Mouse (Mus musculus) heart, embryonic 14.5 days (tissue): Measurements from ENCODE around the gene Tmem41a. TPM values are rescaled to one million over a fixed set of nuclear protein-coding genes. Genes with fewer than 3 reads are reported as not detected.
"Not testable (repeated sequence)": the region's sequence is repeated elsewhere in the genome, so short reads cannot be mapped to it uniquely, and the experiment has no call there.

ENCODE experiments used
- ATAC-seq: fragments of 200-750 bp; cut with Nextera tagmentation; 2 replicates; pipeline ENCODE4 v1.8.0; 2017; ENCODE audit warnings: low read depth, moderate TSS enrichment; ENCODE audit not compliant: insufficient number of reproducible peaks, insufficient read depth, low FRiP score
- H3K27ac ChIP-seq, 2 experiments: fragments of 200-500 bp in 1 of 2; fragments of 300-500 bp in 1 of 2; sonication (generic) in 1 of 2; replicated peaks in 1 of 2; 2 replicates each; pipeline ENCODE4 v1.5.1; 2012 to 2014; ENCODE audit warnings: low read depth in 2 of 2, low read length in 2 of 2, control low read depth in 1 of 2, mild to moderate bottlenecking in 1 of 2, mixed read lengths in 1 of 2; ENCODE audit not compliant: control insufficient read depth in 1 of 2, insufficient read depth in 1 of 2
- H3K27me3 ChIP-seq: fragments of 300-500 bp; sonication (generic); 2 replicates; pipeline ENCODE4 v1.6.1; 2014; ENCODE audit warnings: mild to moderate bottlenecking, low read length, control low read depth; ENCODE audit not compliant: control insufficient read depth, insufficient read depth
- H3K36me3 ChIP-seq: fragments of 300-500 bp; sonication (generic); 2 replicates; pipeline ENCODE4 v1.6.1; 2014; ENCODE audit warnings: mild to moderate bottlenecking, control low read depth, low read length, mixed read lengths; ENCODE audit not compliant: control insufficient read depth, insufficient read depth
- H3K4me1 ChIP-seq, 2 experiments: fragments of 200-500 bp in 1 of 2; fragments of 300-500 bp in 1 of 2; sonication (generic) in 1 of 2; 2 replicates each; pipeline ENCODE4 v1.6.1; 2012 to 2014; ENCODE audit warnings: low read length in 2 of 2, control low read depth in 1 of 2, mixed read lengths in 1 of 2; ENCODE audit not compliant: control insufficient read depth in 2 of 2, insufficient read depth in 2 of 2
- H3K4me2 ChIP-seq: fragments of 300-500 bp; sonication (generic); 2 replicates; pipeline ENCODE4 v1.6.1; 2014; ENCODE audit warnings: mild to moderate bottlenecking, low read length
- H3K4me3 ChIP-seq, 2 experiments: fragments of 200-500 bp in 1 of 2; fragments of 300-500 bp in 1 of 2; sonication (generic) in 1 of 2; 2 replicates each; pipeline ENCODE4 v1.5.1; 2012 to 2014; ENCODE audit warnings: low read length in 2 of 2, mild to moderate bottlenecking in 2 of 2, control low read depth in 1 of 2, low read depth in 1 of 2, moderate library complexity in 1 of 2; ENCODE audit not compliant: control insufficient read depth in 1 of 2, insufficient read depth in 1 of 2
- H3K9ac ChIP-seq: fragments of 300-500 bp; sonication (generic); 2 replicates; pipeline ENCODE4 v1.6.1; 2014; ENCODE audit warnings: mild to moderate bottlenecking, low read length
- H3K9me3 ChIP-seq: fragments of 300-500 bp; sonication (generic); 2 replicates; pipeline ENCODE4 v1.6.1; 2016; ENCODE audit warnings: low read length, control low read depth; ENCODE audit not compliant: control insufficient read depth
- WGBS: fragments of 180-500 bp; shearing (Covaris S2); extraction: QIAGEN DNeasy Blood & Tissue Kit; methylation state at CpG from one replicate; pipeline ENCODE4 v1.1.7; 2014; 5-methylcytosine and 5-hydroxymethylcytosine counted together
- polyA plus RNA-seq: library from polyadenylated mRNA; unstranded; fragments of >200 nt; fragmentation: Nextera tagmentation; extraction: Ambion mirVana; gene quantifications from 2 replicates; pipeline ENCODE4 v1.2.1, GENCODE M21; 2014

Gene Tmem41a
- polyA plus RNA-seq, 1 experiment from 2014 or later = 52.6 TPM

DNA sequence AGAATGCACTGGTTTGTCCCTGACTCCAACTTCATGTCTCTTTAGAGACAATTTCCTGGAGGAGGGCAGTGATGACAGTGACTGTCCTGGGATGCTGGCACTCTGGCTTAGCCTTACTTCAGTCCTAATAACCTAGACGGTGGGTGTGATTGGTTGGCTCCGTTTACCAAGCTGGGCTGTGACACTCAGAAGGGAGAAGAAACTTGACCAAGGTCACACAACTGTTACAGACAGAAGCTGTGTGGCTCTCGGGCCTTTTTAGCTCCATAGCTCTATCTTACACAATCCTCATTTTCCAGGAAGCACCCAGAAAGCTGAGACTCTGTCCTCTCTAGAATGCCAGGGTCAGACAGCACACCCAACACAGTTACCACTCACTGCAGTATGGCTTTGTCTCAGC lies 18.2 kb upstream of the Tmem41a start:
- no peak for ATAC-seq
- WGBS = 58% methylated on average over 3 of the region's 3 CpGs
- no peak overlapping the region for H3K9ac ChIP-seq
- H3K4me1 ChIP-seq = no peaks in the 10 kb centered on the region
- no peaks in the 10 kb centered on the region for H3K9me3 ChIP-seq
- H3K4me3 ChIP-seq = no peak overlapping the region
- H3K4me2 ChIP-seq = no peak overlapping the region
- H3K36me3 ChIP-seq = no peaks in the 10 kb centered on the region
- no peak overlapping the region for H3K27ac ChIP-seq
- H3K27me3 ChIP-seq = no peaks in the 10 kb centered on the region

DNA sequence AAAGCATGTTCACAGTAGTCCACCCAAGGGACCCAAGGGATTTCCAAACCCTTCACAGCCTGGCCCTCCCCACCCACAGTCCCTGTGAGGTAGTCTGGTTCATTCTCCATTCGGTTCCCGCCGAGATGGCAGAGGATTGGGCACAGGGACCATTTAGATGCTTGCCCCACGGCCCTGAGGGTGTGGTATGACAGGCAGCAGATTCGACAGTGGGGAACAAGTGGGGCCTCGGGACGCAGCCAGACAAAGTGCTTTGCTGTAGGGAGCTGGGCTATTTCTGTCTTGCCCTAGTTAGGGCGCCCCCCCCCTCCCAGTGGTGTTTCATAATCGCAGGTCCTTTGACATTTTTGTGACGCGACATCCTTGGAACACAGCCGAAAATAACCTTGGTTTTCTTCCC lies 8.2 kb upstream of the Tmem41a start:
- no peaks in the 10 kb centered on the region for H3K27me3 ChIP-seq
- peak overlapping the region; percentile 3 to 5; a peak in 1 of 4 replicates for H3K4me3 ChIP-seq
- no peaks in the 10 kb centered on the region for H3K9me3 ChIP-seq
- WGBS = 18% methylated on average over 12 of the region's 12 CpGs
- peak overlapping the region; percentile 61 for H3K9ac ChIP-seq
- no peaks in the 10 kb centered on the region for H3K36me3 ChIP-seq
- ATAC-seq = peak; percentile 71; the same call in 1 of the 2 replicates
- H3K4me1 ChIP-seq = peaks cover 11 to 12% of the 10 kb centered on the region in 2 experiments
- H3K27ac ChIP-seq = peak overlapping the region; percentile 72 to 77
- H3K4me2 ChIP-seq = peak overlapping the region; percentile 54

DNA sequence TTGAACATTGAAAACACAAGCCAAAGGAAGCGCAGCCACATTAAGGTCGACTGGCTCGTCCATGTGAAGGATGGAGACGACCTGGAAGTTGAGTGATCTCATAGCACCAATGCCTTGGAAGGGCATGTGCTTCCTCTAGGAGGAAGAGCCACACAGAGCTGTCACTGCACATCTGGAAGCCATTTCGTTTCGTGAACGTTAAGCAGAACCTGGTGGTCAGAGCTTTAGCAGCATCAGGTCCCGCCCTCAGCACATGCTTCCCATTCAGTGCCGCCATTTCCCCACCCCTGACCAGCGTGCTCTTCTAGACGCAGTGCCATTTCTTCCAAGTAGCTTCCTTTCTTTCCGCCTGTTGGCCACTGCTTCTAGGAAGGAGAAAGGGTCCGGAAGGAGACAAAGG lies 18.9 kb downstream of the Tmem41a start:
- no peak overlapping the region for H3K9ac ChIP-seq
- 83% methylated on average over 13 of the region's 13 CpGs for WGBS
- H3K36me3 ChIP-seq = peaks cover 26% of the 10 kb centered on the region
- no peak overlapping the region for H3K4me3 ChIP-seq
- ATAC-seq = no peak
- H3K27me3 ChIP-seq = no peaks in the 10 kb centered on the region
- H3K4me1 ChIP-seq = no peaks in the 10 kb centered on the region
- no peaks in the 10 kb centered on the region for H3K9me3 ChIP-seq
- no peak overlapping the region for H3K27ac ChIP-seq
- H3K4me2 ChIP-seq = no peak overlapping the region

DNA sequence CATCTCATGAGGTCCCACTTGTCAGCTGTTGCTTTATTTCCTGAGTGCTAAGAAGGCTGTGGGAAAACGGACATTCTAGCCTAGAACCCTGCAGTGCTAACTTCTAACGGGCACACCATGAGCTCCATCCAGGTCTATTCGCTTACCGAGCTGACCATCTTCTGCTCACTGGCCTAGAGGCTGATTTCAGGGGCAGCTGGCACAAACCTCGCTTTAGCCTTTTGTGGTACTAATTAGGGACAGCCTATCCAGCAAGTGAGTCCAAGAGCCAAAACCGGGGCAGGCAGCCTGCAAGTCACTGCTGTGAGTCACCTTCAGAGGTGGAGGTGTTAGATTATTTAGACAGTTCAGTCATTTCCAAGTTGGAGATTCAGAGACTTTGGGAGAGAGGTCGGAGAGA lies 30.7 kb downstream of the Tmem41a start:
- WGBS = 67% methylated on average over 7 of the region's 7 CpGs
- Histone ChIP-seq H3K27me3 (no peaks in the 10 kb centered on the region), H3K9ac (no peak overlapping the region), H3K4me3 (no peak overlapping the region), H3K9me3 (no peaks in the 10 kb centered on the region), H3K36me3 (no peaks in the 10 kb centered on the region; the same call in 1 of the 2 replicates), H3K4me2 (no peak overlapping the region), H3K27ac (no peak overlapping the region), H3K4me1 (no peaks in the 10 kb centered on the region)
- no peak for ATAC-seq

DNA sequence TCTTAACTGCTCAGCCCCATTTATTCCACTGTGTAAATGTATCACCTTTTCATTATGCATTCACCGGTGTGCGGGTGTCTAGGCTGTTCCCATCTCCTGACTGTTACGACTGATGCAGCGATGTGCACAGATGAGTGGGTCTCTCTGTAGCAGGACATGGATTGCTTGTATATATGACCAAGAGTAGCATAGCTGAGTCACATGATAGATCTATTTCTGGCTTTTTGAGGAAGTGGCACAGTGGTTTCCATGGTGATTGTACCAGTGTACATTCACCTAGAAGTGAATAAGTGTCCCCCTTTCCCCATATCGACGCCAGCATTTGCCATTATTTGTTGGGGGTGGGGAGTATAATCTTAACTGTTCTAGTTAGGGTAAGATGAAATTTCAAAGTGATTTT lies 34.0 kb downstream of the Tmem41a start:
- H3K27ac ChIP-seq = no peak overlapping the region
- no peaks in the 10 kb centered on the region for H3K9me3 ChIP-seq
- H3K4me2 ChIP-seq = no peak overlapping the region
- WGBS = 93% methylated on average over 6 of the region's 6 CpGs
- H3K27me3 ChIP-seq = no peaks in the 10 kb centered on the region
- H3K36me3 ChIP-seq = no peaks in the 10 kb centered on the region
- H3K9ac ChIP-seq = no peak overlapping the region
- H3K4me1 ChIP-seq = no peaks in the 10 kb centered on the region
- H3K4me3 ChIP-seq = no peak overlapping the region
- ATAC-seq = no peak

DNA sequence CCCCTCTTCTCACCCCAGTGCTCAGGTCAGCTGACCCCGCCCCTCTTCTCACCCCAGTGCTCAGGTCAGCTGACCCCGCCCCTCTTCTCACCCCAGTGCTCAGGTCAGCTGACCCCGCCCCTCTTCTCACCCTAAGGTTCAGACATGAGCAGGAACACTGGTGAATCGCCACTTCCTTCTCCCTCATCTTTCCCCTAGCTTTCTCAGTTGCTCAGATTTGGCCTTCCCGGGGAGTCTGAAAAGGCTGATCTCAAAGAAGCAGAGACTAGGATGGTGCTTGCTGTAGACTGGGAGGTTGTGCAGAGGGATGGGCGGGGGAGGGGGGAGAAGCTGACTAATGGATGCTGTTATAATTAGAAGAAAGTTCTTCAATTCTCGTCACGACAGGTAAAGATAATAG lies 38.4 kb downstream of the Tmem41a start:
- H3K9me3 ChIP-seq, H3K27me3 ChIP-seq, ATAC-seq, H3K27ac ChIP-seq, H3K36me3 ChIP-seq, H3K4me1 ChIP-seq, H3K9ac ChIP-seq, H3K4me3 ChIP-seq: not testable (repeated sequence)
- 50% methylated on average over 6 of the region's 8 CpGs for WGBS
- peak overlapping the region; percentile 29; the same call in 1 of the 2 replicates for H3K4me2 ChIP-seq

DNA sequence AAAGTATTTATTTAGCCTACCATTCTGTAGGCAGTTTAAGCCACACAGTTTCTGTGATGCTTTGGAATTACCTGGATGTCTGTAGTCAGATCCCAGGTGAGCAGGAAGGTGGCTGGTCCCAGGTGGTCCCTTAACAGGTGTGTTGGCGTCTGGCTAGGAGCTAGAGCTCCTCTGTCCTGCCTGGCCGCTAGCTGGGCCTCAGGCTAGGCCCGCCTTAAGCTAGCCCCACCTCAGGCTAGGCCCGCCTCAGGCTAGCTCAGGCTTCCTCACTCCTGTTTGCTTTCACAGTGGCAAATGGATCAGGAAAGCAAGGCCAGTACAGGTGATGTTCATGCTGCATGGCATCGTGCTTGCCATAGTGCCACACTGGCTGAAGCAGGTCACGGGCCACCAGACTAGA lies 40.5 kb downstream of the Tmem41a start:
- H3K27me3 ChIP-seq = no peaks in the 10 kb centered on the region
- no peak for ATAC-seq
- H3K9me3 ChIP-seq = no peaks in the 10 kb centered on the region
- no peak overlapping the region for H3K4me2 ChIP-seq
- no peaks in the 10 kb centered on the region for H3K36me3 ChIP-seq
- no peak overlapping the region for H3K27ac ChIP-seq
- H3K9ac ChIP-seq = no peak overlapping the region
- H3K4me3 ChIP-seq = no peak overlapping the region
- H3K4me1 ChIP-seq = no peaks in the 10 kb centered on the region
- WGBS = 84% methylated on average over 6 of the region's 6 CpGs

DNA sequence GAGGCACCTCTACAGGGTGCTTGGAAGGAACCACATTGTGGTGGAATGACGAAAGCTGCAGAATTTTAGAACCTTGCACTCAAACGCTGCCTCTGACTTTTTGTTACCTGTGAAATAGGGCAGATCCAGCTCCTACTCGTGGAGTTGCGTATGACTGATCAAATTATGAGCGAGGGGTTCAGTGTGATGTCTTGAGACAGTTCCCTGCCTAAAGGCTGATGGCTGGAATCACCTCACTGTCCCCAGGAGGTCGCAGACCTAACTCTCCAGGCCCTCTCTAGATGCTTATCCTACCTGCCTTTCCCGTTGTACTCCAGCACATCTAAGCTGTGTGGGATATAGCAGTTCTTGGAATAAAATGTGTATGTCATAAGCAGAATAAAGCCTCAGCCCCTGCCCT lies 41.4 kb downstream of the Tmem41a start:
- H3K27ac ChIP-seq = no peak overlapping the region
- H3K36me3 ChIP-seq = no peaks in the 10 kb centered on the region
- no peak overlapping the region for H3K4me2 ChIP-seq
- H3K4me1 ChIP-seq = no peaks in the 10 kb centered on the region
- no peak overlapping the region for H3K4me3 ChIP-seq
- H3K9me3 ChIP-seq = no peaks in the 10 kb centered on the region
- ATAC-seq = no peak
- no peaks in the 10 kb centered on the region for H3K27me3 ChIP-seq
- 81% methylated on average over 7 of the region's 7 CpGs for WGBS
- no peak overlapping the region for H3K9ac ChIP-seq
